Mouse (Mus musculus) layer of hippocampus, adult 18-20 months (tissue): ENCODE data around the gene Col6a2. TPM values are rescaled to one million over a fixed set of nuclear protein-coding genes. Genes with fewer than 3 reads are reported as not detected.

Experiments
- DNase-seq, 2 experiments: peaks; one replicate each; pipeline ENCODE4 v3.0.0; 2022; ENCODE audit warnings: low spot score in 2 of 2
- total RNA-seq, 2 experiments: library from RNA; stranded (reverse); gene quantifications; 2 replicates each; pipeline ENCODE4 v1.2.3; 2021

Col6a2 gene
- total RNA-seq, 2 experiments from 2014 or later: 6.0 TPM

DNA sequence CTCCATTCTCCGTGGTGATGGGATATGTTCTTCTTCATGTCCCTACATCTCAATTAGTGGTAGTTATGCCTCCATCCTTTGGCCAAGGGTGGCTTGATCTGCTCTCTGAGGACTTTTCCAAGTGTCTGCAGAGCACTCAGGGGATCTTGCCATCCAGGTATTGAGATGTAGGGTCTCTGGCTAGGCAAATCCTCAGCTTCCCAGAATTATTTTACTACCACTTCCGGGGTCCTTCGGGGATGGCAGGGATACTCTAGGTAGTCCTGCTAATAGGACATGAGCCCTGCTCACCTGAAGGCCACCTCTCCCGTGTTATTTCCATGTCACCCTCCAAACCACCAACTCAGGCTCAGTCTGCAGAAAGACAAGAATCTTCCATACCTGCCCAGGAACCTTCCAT is 13.2 kb upstream of the Col6a2 start:
- no peak for DNase-seq

DNA sequence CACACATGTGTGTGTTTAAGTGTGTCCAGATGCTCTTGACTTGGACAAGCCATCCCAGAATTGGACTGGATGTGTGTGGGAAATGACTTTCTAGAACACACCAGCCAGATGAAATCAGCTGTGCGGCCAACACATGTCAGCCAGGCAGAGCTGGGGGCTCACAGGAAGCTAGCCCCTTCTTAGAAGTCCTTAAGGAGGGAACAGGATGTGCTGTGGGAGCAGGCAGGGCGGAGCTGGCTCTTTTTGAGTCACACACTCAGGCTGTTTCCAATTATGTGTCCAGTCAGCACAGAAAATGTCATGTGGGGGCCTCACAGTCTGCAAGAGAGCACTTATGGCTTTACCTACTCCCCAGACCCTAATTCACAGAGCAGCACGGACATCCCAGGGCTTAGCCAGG is 12.6 kb upstream of the Col6a2 start:
- no peak for DNase-seq

DNA sequence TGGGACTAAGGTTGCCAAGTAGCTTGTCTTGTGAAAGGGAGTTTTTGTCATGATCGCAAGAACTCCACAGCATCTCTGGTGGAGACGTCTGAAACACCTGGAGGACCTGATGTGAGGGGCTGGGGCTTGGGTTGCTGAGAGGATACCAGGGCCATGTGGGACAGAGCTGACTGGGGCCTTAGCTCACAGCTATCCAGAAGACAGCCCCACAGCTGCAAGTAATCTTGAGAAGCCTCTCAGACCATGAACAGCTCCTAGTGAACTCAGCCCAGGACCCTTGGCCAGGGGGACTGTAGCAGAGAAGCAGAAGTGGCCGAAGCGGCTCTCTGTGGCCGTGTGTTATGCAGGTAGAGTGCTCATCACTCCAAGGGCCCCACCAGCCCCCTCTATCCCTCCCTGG is 11.2 kb upstream of the Col6a2 start:
- DNase-seq: no peak

DNA sequence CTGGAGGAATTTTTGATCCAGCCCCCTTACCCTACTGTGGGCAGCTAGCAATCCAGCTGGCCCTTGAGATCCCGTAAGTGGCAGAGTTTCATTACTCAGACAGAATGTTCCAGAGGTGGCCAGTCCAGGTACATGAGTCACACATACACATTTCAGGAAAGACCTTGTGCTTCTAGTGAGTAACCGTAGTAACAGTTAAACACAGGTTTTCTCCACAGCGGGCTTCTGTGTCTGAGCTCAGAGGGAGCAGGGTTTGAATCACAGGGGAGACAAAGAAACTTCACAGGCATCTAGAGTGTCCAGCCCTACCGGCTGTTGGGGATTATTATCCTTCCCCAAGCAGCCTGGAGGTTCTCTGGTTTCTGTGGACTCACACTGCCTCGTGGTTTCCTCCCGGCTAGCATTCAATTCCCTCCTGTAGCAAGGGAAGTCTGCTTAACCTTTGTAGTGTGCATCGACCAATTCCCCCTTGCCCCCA is 10.7 kb upstream of the Col6a2 start:
- DNase-seq: no peak

DNA sequence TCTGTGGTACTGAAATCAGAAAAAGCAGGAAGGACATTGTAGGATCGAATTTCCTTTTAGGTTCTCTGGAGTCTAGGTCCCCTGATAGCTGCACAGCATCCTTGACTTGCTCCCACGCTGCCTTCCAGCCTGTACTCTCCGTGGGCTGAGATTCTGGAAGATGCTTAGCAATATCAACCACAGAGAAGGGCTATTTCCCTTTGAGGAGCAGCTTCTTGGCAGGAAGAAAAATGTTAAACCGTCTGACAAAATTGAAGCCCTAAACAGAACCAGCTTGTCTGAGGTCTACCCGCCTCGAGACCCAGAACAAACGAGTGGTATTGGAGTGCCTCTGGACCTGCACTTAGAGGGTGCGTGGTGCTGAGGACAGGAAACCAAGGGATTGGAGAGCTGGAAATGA is 9.2 kb upstream of the Col6a2 start:
- DNase-seq: peak in 1 of 2 experiments; percentile 33

DNA sequence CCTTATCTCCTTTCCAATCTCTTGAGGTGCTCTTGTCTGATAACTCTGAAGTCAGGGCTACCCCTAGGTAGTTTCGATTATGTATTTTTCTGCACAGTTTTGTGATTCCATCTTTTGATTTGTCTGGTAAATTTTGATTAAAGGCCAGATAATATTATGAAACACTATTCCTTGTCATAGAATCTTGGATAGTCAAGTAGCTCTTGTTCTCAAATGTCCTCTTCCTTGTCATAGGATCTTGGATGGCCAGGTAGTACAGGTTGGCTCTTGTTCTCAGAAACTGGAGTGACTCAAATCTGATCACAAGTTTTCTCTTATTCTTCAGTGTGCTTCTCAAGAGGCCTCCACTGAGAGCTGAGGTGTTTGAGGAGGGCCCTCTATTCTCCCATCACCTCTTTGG is 7.2 kb upstream of the Col6a2 start:
- DNase-seq: no peak

DNA sequence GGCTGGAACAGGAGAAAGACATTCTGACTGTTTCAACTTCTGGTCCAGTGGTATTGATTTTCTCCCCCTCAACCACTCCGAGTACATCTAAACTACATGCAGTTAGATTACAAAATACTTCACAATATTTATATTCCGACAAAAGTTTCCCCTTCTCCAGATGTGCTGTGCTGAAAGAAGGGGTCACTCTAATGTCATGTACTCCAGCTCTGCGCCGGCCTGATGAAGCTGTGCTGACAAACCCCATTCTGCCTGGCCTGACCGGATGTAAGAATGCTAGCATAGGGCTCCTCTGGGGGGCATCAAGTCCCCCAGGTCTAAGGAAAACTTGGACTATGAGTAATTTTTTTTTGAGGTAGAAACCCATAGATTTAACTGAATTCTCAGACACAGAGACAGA is 4.3 kb upstream of the Col6a2 start:
- DNase-seq: no peak

DNA sequence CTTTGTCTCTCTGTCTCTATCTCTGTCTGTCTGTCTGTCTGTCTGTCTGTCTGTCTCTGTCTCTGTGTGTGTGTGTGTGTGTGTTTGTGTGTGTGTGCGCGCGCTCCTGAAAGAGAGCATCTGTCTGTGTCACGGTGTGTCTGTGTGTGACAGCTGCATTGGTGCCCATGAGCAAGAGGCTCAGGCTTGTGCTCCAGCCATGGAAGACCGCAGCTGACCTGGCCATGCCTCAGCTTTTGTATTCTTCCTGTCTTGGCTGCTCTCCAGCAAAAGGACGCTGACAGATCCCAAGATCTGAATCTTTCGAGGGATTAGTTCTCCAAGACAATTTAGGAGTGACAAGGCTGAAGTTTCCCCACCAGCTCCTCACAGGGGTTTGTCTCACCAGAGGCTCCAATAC is 1.5 kb upstream of the Col6a2 start:
- DNase-seq: no peak

DNA sequence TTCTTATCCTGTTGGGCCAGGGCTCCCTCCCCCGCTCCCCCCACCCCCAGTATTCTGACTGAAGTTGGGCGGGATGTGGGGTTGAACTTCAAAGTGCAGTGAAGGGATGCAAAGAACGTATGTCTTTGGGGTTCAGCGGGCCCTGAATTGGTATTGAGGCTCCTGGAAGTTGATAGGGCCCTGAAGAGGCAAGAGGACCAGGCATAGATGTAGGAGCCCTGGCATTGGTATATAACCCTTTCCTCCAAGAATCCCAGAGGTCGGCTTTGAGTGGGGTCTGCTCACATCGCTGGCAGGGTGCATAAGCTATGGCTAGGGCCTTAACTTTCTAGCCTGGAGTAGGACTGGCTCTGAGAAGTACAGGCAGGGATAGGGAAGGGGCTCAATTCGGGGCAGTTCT is 304 bp upstream of the Col6a2 start:
- no peak for DNase-seq

DNA sequence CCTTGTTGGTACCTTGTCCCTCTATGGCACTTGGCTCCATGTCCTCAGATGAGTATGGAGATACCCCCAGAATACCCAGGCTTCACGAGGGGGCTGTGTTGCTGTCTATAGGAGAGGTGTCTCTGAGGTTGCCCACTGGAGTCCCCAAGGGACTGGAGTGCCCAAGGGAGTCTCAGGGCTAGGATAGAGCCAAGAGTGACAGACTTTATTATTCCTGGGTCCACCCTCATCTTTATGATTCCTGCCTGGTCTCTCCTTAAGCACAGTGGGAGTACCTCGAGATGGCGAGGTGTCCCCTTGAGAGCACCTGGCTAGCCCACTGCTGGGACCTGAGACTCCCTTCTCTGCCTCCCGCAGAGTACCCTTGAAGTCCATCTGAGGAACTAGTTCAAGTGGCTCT is 1.0 kb downstream of the Col6a2 start:
- no peak for DNase-seq

DNA sequence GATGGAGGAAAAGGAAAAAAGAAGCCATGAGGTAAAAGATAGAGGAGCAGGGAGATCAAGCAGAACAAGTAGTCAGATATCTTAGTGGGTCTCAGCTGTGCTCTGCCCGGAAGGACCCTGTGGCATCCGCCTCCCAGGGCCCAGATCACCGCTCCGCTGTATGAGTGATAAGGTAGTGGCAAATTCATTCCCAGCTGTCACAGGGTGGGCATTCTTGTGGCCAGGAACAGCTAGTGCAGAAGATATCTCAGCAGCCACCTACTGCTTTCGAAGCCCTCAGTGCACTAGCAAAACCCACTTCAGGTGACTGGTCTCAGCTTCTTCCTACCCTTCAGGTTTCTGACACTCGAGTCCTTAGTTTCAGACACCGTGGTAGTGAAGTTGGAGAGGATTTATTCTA is 11.0 kb downstream of the Col6a2 start:
- DNase-seq: no peak

DNA sequence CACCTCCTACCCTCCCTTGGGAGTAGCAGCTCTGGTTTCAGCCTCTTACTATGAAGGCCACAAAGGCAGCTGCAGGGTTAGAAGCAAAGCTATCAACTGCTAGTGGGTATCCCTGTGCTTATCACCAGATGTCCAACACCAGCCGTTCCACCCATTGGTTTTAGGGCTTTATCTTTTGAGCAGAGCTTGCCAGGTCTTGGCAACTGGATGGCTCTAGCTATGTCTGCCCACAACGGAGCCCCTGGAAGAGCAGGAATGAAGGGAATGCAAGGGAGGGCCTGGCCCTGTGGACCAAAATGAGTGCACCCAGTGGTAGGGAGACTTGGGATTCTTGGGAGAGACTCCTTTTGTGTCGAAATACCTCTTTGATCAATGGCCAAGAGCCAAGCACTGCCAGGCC is 20.7 kb downstream of the Col6a2 start:
- DNase-seq: no peak

DNA sequence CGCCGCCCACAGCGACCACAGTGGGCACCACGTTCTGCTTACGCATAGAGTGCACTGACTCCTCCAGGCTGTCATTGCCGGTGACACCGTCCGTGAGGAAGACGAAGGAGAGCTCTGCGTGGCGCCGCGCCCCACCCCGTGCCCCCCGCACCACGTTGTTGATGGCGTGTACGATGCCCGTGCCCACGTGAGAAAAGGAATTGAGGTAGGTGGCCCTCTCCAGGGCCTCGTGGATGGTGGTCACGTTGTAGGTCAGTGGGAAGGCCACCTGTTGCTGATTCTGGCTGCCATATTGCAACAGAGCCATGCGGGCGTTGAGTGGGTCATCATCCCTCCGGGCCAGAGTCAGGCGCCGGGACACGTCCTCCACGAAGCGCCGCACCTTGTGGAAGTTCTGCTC is 27.1 kb downstream of the Col6a2 start:
- DNase-seq: no peak

DNA sequence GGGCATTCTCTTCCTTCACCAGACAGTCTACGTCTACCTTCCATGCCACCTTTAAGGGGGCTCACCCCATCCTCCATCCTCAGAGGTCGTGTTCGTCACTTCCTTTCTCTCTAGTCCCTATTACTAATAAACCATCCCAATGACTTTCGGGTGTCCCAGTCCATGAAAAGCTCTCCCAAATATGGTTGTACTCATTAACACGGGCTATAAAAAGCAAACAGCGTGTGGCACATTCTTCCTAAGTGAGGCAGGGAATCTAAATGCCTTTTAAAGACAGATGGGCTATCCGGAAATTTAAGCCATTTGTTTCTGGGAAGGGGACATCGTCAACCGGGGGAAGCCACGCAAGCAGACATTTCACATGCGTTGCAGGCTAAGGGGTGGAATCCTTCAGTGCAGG is 33.2 kb downstream of the Col6a2 start:
- DNase-seq: peak in 1 of 2 experiments; percentile 6

DNA sequence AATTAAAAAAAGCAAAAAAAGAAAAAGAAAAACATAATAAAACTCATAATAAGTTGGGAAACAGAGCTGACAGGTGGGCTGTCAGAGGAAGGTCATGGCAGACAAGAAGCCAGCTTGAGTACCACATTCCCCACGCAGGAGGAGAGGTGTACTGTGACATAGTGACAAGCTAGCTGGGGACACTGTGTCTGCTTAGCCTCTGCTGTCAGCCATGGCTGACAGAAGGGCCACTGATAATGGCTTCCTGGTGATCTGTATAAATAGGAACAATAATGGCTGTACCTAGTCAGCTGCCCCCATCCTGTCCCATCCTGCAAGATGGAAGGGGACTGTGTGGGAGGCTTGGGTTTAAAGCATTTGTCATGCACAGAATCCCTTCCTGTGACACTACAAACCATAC is 37.2 kb downstream of the Col6a2 start:
- no peak for DNase-seq

DNA sequence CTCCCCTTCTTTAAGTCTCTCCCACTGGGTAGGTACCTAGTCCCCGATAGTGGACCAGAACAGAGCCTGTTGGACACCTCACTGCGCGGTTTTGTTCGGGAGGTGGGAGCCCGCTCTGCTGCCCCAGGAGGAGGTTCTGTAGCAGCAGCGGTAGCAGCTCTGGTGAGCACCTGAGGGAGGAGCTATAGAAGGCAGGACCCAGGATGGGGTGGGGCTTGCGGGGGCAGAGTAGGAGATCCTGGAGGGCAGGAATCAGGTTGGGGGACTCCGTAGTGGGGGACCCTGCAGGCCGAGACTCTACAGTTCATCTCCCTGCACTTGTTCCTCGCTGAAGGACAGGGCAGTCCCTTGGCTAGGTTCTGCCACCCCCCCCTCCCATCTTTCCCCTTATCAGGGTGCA is 39.3 kb downstream of the Col6a2 start:
- DNase-seq: no peak

DNA sequence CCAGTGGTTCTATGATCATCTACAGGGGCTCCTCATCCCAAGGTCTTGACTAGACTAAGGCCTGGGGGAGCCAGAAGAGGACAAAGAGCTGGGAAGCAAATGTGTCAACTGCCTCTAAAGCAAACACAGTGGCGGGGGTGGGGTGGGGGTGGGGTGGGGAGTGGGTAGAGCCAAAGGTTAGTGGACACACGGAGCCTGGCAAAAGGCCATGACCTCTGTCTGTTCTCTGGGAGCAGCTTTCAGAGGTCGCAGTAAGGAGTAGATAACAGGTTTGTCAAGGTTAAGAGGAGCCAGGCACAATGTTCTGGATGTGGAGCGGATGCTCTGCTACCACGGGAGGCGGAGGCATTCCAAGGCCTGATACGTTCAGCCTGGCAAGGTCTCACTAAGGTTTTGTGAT is 46.5 kb downstream of the Col6a2 start:
- no peak for DNase-seq

DNA sequence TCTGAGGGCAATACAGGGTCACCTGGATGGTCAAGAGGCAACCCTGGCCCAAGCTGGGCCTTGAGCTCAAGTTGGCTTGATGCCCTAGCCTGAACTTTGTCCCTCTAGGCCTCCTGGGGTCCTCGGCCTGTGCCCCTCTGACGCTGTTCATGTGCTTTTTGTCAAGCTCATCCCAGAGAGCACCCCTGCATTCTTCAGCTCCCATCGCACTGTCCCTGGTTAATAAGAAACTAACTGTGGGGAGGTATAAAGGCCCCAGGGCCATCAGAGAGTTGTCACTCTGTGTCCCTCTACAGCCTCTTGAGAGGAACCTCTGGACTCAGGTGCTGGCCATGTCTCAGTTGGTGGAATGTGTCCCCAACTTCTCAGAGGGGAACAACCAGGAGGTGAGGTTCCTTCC is 48.1 kb downstream of the Col6a2 start, which contains the start of gene Ftcd:
Gene Ftcd, plus strand, starts transcription at position 275 of the 400 bp plus-strand sequence.
- no peak for DNase-seq

DNA sequence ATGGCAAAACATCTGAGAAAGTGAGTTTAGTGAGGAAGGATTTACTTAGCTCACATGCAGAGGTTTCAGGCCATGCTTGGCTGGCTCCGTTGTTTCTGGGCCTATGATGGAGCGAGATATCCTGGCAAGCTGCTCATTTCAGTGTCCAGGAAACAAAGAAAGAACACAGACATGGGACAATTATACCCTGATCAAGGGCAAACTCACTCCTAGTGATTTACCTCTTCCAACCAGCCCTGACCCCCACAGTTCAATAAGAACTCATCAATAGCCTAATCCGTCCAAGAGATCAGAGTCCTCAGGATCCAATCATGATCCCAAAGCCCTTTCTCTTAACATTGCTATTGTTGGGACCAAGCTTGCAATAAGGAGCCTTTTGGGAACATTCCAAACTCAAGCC is 51.3 kb downstream of the Col6a2 start:
- no peak for DNase-seq

DNA sequence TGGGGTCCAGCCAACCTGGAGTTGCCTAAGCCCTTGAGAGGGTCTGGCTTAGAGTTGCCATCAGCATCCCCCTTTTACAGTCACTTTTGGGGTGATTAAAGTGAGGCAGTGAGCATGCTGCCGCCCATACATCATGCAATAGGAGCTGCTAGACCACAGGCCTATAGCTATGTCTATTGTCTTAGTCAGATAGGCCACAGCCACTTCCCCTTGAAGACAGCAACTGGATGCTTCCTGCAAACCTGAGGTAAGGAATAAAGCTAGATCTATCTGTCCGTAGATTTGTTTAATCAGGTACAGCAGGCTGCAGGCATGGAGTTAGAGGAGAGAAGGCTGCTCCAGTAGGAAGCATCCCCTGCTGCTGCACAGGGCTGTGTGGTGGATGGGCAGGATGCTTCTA is 52.4 kb downstream of the Col6a2 start:
- no peak for DNase-seq

DNA sequence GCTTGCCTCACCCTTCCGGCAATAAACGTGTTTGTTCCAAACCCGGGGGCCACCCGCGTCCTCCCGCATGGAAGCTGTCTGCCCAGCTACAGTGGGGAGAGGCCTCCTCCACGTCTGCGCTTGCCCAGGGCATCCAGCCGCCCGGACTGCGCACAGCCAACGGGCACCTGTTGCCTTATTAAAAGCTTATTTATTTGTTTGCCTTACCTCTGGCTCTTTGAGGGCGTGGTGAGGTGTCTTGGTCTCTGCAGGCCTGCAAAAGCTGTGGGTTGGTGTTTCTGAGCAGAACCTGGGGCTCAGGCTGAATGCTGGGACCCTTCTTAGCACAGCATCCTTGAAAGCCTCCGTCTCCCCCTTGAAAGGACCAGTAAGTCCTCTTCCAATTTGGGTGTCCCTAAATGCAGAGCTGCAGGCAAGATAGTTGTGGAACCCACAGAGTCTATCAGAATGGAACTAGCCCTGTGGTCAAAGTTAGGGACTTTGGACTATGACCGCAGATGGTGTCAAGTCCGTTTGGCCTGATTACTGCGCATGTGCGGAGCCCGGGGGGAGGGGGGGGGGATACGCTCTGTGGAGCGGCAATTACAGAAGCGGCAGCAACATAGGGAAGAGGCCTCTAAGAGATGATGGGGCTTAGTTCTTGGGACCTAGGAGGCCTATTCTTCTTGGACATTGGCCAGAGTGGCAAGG is 53.3 kb downstream of the Col6a2 start:
- no peak for DNase-seq

DNA sequence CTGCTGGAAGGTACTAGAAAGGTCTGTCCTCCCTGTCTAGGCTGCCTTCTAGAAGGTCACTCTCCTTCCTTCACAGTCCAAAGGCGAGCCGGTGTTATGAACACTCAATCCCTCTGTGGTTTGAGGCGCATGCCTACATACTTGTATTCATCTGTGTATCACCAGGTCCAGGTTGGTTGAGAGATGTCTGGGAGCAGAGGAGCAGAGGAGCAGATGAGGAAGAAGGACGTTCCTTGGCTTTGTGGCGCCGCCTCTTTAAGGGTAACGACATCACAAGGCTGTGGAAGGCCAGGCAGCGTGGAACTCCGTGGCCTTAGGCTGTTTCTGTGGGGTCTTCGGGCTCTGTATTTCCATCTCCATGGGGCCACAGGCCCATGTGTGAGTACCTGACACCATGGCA is 61.5 kb downstream of the Col6a2 start, which contains the start of gene Spatc1l:
Gene Spatc1l, plus strand, starts transcription at position 301 of the 400 bp plus-strand sequence.
- no peak for DNase-seq

DNA sequence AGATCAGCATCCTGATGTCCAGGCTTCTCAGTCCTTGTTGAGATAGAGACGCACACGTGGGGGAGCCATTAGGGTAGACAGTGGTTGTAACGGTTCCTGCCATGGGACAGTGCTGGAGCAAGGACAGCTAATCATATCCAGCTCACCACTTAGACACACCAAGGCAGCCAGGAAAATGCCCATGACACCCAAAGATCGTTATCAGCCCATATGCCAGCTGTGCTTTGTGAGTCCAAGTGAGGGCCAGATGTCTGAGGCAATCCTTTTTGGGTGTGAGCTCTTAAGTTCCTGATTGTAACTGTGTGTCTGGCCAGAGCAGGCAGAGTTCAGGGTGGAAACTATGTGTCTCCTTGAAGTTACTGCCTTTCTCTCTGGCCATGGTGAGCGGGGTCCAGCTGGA is 69.4 kb downstream of the Col6a2 start:
- DNase-seq: no peak

DNA sequence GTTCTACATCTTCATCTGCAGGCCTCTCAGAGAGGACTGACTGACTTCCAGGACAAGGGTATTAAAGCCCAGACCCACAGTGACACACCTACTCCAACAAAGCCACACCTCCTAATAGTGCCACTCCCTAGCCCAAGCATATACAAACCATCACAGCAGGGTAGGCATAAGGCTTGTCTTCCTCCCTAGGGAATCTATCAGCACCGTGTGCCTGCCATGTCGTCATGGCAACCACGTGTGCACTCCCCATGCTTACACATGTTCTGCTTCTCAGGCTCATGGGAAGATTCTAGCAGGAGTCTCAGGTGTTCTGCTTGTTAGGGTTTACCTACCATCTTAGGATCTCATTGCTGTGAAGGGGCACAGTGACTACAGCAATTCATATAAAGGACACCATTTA is 71.9 kb downstream of the Col6a2 start:
- DNase-seq: no peak
